Mouse (Mus musculus): ENCODE data around the gene Mill2. TPM values are rescaled to one million over a fixed set of nuclear protein-coding genes. Genes with fewer than 3 reads are reported as not detected.
A peak's percentile ranks its signal among the peaks of the same experiment; 100 is the strongest.

Gene Mill2
- total and polyA plus RNA-seq, 3 experiments, result 0.11 TPM; not detected in 2

- Histone ChIP-seq H3K4me1 (ENCODE audit: insufficient read depth, low read depth, low read length) (0 out of 2 replicates have a peak, but pooled peaks cover 3% of the 10 kb centered on the region), H3K36me3 (replicated peaks) (peaks cover 5% of the 10 kb centered on the region), H3K4me3 (ENCODE audit: low read depth, low read length) (no peak overlapping the region), H3K27me3 (ENCODE audit: insufficient read depth, low read length) (peaks cover 18% of the 10 kb centered on the region), H3K9me3 (replicated peaks) (no peaks in the 10 kb centered on the region)
- ATAC-seq (ENCODE audit: extremely low read depth, insufficient number of reproducible peaks, low FRiP score, poor library complexity, severe bottlenecking), result no peak
- no peak for TF ChIP-seq CTCF (IDR thresholded peaks at IDR 0.05; ENCODE audit: low read depth, low read length)
- TF ChIP-seq TAL1 (conservative IDR thresholded peaks at IDR 0.05; ENCODE audit: low read depth, low read length), result no peak
- no peak for TF ChIP-seq POLR2AphosphoS5 (IDR thresholded peaks at IDR 0.05; ENCODE audit: insufficient replicate concordance, low read depth, low read length)
- no peak for TF ChIP-seq GATA2 (IDR thresholded peaks at IDR 0.05; ENCODE audit: borderline replicate concordance, low read depth, low read length)
- no peak for TF ChIP-seq GATA1 (IDR thresholded peaks at IDR 0.05; ENCODE audit: borderline replicate concordance, low read length)
- no peak for DNase-seq (ENCODE audit: low spot score)
Observed at GRCm38 (mm10) chr7:18884745-18885422, 45.1 kb downstream of the Mill2 start.

GRCm38 (mm10) chr7:18886963-18887362 is 47.2 kb downstream of the Mill2 start:
- H3K4me1 ChIP-seq (ENCODE audit: insufficient read depth, low read depth, low read length), result peaks cover 3% of the 10 kb centered on the region; the same call in 1 of the 2 replicates
- peaks cover 13% of the 10 kb centered on the region for H3K27me3 ChIP-seq (ENCODE audit: insufficient read depth, low read length)
- no peak overlapping the region for H3K4me3 ChIP-seq (ENCODE audit: low read depth, low read length)
- TF ChIP-seq CTCF (IDR thresholded peaks at IDR 0.05; ENCODE audit: low read depth, low read length) (no peak), POLR2AphosphoS5 (IDR thresholded peaks at IDR 0.05; ENCODE audit: insufficient replicate concordance, low read depth, low read length) (no peak), GATA1 (IDR thresholded peaks at IDR 0.05; ENCODE audit: borderline replicate concordance, low read length) (no peak), GATA2 (IDR thresholded peaks at IDR 0.05; ENCODE audit: borderline replicate concordance, low read depth, low read length) (no peak), TAL1 (conservative IDR thresholded peaks at IDR 0.05; ENCODE audit: low read depth, low read length) (no peak)
- peaks cover 22% of the 10 kb centered on the region for H3K36me3 ChIP-seq (replicated peaks)
- ATAC-seq (ENCODE audit: extremely low read depth, insufficient number of reproducible peaks, low FRiP score, poor library complexity, severe bottlenecking), result no peak
- H3K9me3 ChIP-seq (replicated peaks), result no peaks in the 10 kb centered on the region
- DNase-seq (ENCODE audit: low spot score), result no peak

GRCm38 (mm10) chr7:18890848-18891247 is 51.1 kb downstream of the Mill2 start:
- DNase-seq (ENCODE audit: low spot score), result no peak
- no peaks in the 10 kb centered on the region for H3K9me3 ChIP-seq (replicated peaks)
- peaks cover 46% of the 10 kb centered on the region for H3K36me3 ChIP-seq (replicated peaks)
- H3K4me1 ChIP-seq (ENCODE audit: insufficient read depth, low read depth, low read length), result peaks cover 18% of the 10 kb centered on the region
- TF ChIP-seq GATA2 (IDR thresholded peaks at IDR 0.05; ENCODE audit: borderline replicate concordance, low read depth, low read length), result no peak
- no peak for TF ChIP-seq CTCF (IDR thresholded peaks at IDR 0.05; ENCODE audit: low read depth, low read length)
- no peak for TF ChIP-seq TAL1 (conservative IDR thresholded peaks at IDR 0.05; ENCODE audit: low read depth, low read length)
- H3K4me3 ChIP-seq (ENCODE audit: low read depth, low read length), result no peak overlapping the region
- ATAC-seq (ENCODE audit: extremely low read depth, insufficient number of reproducible peaks, low FRiP score, poor library complexity, severe bottlenecking), result no peak
- H3K27me3 ChIP-seq (ENCODE audit: insufficient read depth, low read length), result no peaks in the 10 kb centered on the region

GRCm38 (mm10) chr7:18891872-18892599 is 52.3 kb downstream of the Mill2 start:
- TF ChIP-seq POLR2AphosphoS5 (IDR thresholded peaks at IDR 0.05; ENCODE audit: insufficient replicate concordance, low read depth, low read length), result no peak
- TF ChIP-seq CTCF (IDR thresholded peaks at IDR 0.05; ENCODE audit: low read depth, low read length), result peak; percentile 80
- H3K27me3 ChIP-seq (ENCODE audit: insufficient read depth, low read length), result no peaks in the 10 kb centered on the region

GRCm38 (mm10) chr7:18893009-18893408 is 53.2 kb downstream of the Mill2 start:
- Histone ChIP-seq H3K9me3 (replicated peaks) (no peaks in the 10 kb centered on the region), H3K4me1 (ENCODE audit: insufficient read depth, low read depth, low read length) (peaks cover 18% of the 10 kb centered on the region), H3K27me3 (ENCODE audit: insufficient read depth, low read length) (no peaks in the 10 kb centered on the region), H3K36me3 (replicated peaks) (peaks cover 64% of the 10 kb centered on the region), H3K4me3 (ENCODE audit: low read depth, low read length) (no peak overlapping the region)
- DNase-seq (ENCODE audit: low spot score), result no peak
- TF ChIP-seq GATA2 (IDR thresholded peaks at IDR 0.05; ENCODE audit: borderline replicate concordance, low read depth, low read length), result no peak
- TF ChIP-seq CTCF (IDR thresholded peaks at IDR 0.05; ENCODE audit: low read depth, low read length), result no peak
- TF ChIP-seq POLR2AphosphoS5 (IDR thresholded peaks at IDR 0.05; ENCODE audit: insufficient replicate concordance, low read depth, low read length), result no peak
- no peak for TF ChIP-seq GATA1 (IDR thresholded peaks at IDR 0.05; ENCODE audit: borderline replicate concordance, low read length)
- TF ChIP-seq TAL1 (conservative IDR thresholded peaks at IDR 0.05; ENCODE audit: low read depth, low read length), result no peak
- no peak for ATAC-seq (ENCODE audit: extremely low read depth, insufficient number of reproducible peaks, low FRiP score, poor library complexity, severe bottlenecking)

More at GRCm38 (mm10) chr7:18891872-18892599, 52.3 kb downstream of the Mill2 start:
- DNase-seq (ENCODE audit: low spot score) (peak; percentile 86), ATAC-seq (ENCODE audit: extremely low read depth, insufficient number of reproducible peaks, low FRiP score, poor library complexity, severe bottlenecking) (peak; percentile 72)
- Histone ChIP-seq H3K36me3 (replicated peaks) (peaks cover 55% of the 10 kb centered on the region), H3K4me3 (ENCODE audit: low read depth, low read length) (peak overlapping the region; percentile 60; the same call in 1 of the 2 replicates), H3K4me1 (ENCODE audit: insufficient read depth, low read depth, low read length) (peaks cover 18% of the 10 kb centered on the region), H3K9me3 (replicated peaks) (no peaks in the 10 kb centered on the region)

GRCm38 (mm10) chr7:18893651-18894430 is 54.1 kb downstream of the Mill2 start:
- H3K9me3 ChIP-seq (replicated peaks), result no peaks in the 10 kb centered on the region
- H3K27me3 ChIP-seq (ENCODE audit: insufficient read depth, low read length), result no peaks in the 10 kb centered on the region
- H3K4me1 ChIP-seq (ENCODE audit: insufficient read depth, low read depth, low read length), result peaks cover 18% of the 10 kb centered on the region
- ATAC-seq (ENCODE audit: extremely low read depth, insufficient number of reproducible peaks, low FRiP score, poor library complexity, severe bottlenecking), result peak; percentile 41; the same call in 1 of the 2 replicates
- peak; percentile 32 for DNase-seq (ENCODE audit: low spot score)
- TF ChIP-seq CTCF (IDR thresholded peaks at IDR 0.05; ENCODE audit: low read depth, low read length) (no peak), GATA2 (IDR thresholded peaks at IDR 0.05; ENCODE audit: borderline replicate concordance, low read depth, low read length) (no peak), GATA1 (IDR thresholded peaks at IDR 0.05; ENCODE audit: borderline replicate concordance, low read length) (no peak), TAL1 (conservative IDR thresholded peaks at IDR 0.05; ENCODE audit: low read depth, low read length) (no peak), POLR2AphosphoS5 (IDR thresholded peaks at IDR 0.05; ENCODE audit: insufficient replicate concordance, low read depth, low read length) (no peak)
- peak overlapping the region; percentile 46; the same call in 1 of the 2 replicates for H3K4me3 ChIP-seq (ENCODE audit: low read depth, low read length)
- H3K36me3 ChIP-seq (replicated peaks), result peaks cover 71% of the 10 kb centered on the region
